Mouse (Mus musculus): Measurements from ENCODE around the gene 0610009B22Rik. TPM values are rescaled to one million over a fixed set of nuclear protein-coding genes. Genes with fewer than 3 reads are reported as not detected.

0610009B22Rik gene
- total and polyA plus RNA-seq, 2 experiments from 2014 or later: 32.5 to 78.7 TPM

DNA sequence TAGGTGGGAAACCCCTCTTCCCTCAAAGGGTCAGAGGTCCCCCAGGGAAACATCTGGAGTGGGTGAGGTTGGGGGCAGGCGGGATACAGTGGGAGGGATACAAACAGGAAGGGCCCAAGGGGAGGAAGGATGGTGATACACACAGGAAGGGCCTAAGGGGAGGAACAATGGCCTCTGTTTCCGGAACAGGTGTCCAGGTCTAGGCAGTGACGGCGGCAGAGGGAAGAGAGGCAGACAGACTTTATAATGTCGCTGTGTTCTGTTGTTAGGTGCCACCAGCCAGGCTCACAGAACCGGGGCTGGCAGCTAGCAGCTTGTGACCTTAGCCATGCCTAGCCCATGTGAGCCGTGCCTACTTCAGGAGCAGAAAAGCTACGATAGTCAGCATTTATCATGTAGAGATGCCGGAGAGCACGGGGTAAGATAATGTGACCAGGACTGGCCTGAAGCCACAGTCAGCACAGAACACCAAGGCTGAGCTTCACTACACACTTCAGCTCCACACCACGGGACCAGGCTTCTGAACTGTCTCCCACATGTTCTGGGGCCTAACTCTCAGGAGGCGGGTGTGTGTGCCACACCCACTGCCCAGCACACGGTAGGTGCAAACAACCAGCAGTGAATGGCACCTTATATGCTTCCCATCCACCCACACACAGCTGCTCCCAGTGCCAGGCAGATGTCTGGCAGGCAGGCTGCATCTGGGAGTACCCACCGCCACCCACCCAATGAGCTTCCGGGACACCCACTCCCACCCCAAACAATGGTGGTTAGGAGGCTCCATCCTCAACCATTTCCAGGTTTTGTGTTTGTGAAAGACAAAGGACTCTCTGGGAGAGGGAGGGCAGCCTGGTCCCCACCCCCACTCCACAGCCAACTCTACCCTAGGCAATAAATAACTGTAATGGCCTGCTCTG, 41.7 kb downstream of the 0610009B22Rik start:
- WGBS: 80% methylated on average over 15 of the region's 15 CpGs
- H3K27ac ChIP-seq (ENCODE audit: low read depth, low read length): no peak overlapping the region
- no peak overlapping the region for H3K4me2 ChIP-seq (ENCODE audit: low read depth)
- H3K9ac ChIP-seq: no peak overlapping the region
- no peaks in the 10 kb centered on the region for H3K27me3 ChIP-seq (ENCODE audit: insufficient read depth, low read length)
- H3K36me3 ChIP-seq (ENCODE audit: insufficient read depth): peaks cover 8% of the 10 kb centered on the region; the same call in 1 of the 2 replicates
- no peak overlapping the region for H3K4me3 ChIP-seq (ENCODE audit: low read depth, low read length)
- H3K9me3 ChIP-seq (ENCODE audit: low read length): no peaks in the 10 kb centered on the region
- no peak for TF ChIP-seq CTCF (IDR thresholded peaks at IDR 0.05; ENCODE audit: low read depth)
- no peaks in the 10 kb centered on the region for H3K4me1 ChIP-seq (ENCODE audit: insufficient read depth)
- ATAC-seq (no peak), DNase-seq (no peak)

DNA sequence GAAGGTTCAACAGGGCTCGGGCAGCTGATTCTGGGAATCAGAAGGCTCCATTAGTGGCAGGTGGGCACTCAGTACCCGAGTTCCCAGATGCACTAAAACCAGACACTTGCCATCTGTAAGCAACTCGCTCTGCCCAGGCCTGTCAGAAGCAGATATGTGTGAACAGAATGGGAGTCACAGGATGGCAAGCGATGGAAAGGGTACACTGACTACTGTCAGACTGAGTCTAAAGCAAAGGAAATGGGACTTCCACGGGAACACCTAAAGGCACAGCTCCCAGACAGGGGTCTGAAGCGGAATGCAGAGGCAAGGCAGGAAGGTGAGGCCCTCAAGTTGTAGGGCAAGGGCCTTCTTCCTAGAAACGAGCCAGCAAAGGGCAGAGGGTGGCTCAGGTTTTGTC, 42.4 kb downstream of the 0610009B22Rik start:
- no peak for TF ChIP-seq CTCF (IDR thresholded peaks at IDR 0.05; ENCODE audit: low read depth)
- 79% methylated on average over 7 of the region's 7 CpGs for WGBS
- H3K9ac ChIP-seq: no peak overlapping the region
- no peaks in the 10 kb centered on the region for H3K27me3 ChIP-seq (ENCODE audit: insufficient read depth, low read length)
- H3K36me3 ChIP-seq (ENCODE audit: insufficient read depth): peaks cover 8% of the 10 kb centered on the region; the same call in 1 of the 2 replicates
- H3K4me2 ChIP-seq (ENCODE audit: low read depth): no peak overlapping the region
- DNase-seq: no peak
- H3K4me3 ChIP-seq (ENCODE audit: low read depth, low read length): no peak overlapping the region
- ATAC-seq: no peak
- H3K4me1 ChIP-seq (ENCODE audit: insufficient read depth): no peaks in the 10 kb centered on the region
- H3K27ac ChIP-seq (ENCODE audit: low read depth, low read length): no peak overlapping the region
- no peaks in the 10 kb centered on the region for H3K9me3 ChIP-seq (ENCODE audit: low read length)

DNA sequence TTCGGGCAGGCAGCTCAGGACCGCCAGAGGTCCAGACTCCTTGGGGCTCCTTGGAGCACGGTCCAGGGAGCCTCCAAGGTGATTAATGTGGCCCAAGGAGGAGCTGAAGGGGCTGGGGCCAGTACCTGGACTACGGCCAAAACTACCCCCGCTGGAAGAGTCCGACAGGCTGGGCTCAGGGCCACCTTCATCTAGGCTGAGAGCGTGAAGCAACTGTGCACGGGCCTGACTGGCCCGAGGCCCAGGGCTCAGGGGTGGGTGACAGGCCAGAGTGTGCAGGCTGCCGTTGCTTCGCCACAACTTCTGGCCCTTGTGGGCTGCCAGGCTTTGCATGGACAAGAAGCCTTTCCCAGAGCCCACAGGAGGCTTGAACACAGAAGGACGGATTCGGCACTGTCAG, 43.4 kb downstream of the 0610009B22Rik start:
- H3K4me3 ChIP-seq (ENCODE audit: low read depth, low read length): no peak overlapping the region
- H3K9ac ChIP-seq: no peak overlapping the region
- no peaks in the 10 kb centered on the region for H3K27me3 ChIP-seq (ENCODE audit: insufficient read depth, low read length)
- peaks cover 8% of the 10 kb centered on the region; the same call in 1 of the 2 replicates for H3K36me3 ChIP-seq (ENCODE audit: insufficient read depth)
- no peaks in the 10 kb centered on the region for H3K9me3 ChIP-seq (ENCODE audit: low read length)
- H3K4me2 ChIP-seq (ENCODE audit: low read depth): no peak overlapping the region
- DNase-seq: no peak
- ATAC-seq: no peak
- no peaks in the 10 kb centered on the region for H3K4me1 ChIP-seq (ENCODE audit: insufficient read depth)
- 63% methylated on average over 13 of the region's 13 CpGs for WGBS
- no peak overlapping the region for H3K27ac ChIP-seq (ENCODE audit: low read depth, low read length)
- no peak for TF ChIP-seq CTCF (IDR thresholded peaks at IDR 0.05; ENCODE audit: low read depth)

DNA sequence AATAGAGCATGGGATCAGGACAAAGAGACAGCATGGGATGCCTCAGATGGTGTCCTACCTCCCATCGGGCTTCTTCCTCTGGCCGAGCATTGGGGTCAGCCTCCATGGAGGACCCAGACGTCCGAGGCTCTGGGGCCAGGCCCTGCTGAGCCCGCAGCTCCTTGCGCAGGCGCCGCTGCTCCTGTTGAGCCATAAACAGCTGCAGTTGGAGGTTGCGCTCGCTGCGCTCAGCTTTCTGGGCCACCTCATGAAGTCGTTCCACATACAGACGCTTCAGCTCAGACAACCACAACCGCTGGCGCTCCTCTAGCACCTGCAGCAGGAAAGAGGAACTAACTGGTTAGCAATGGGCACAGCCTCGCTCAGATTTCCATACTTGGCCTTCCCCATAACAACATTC, 44.5 kb downstream of the 0610009B22Rik start:
- no peak overlapping the region for H3K4me2 ChIP-seq (ENCODE audit: low read depth)
- H3K4me1 ChIP-seq (ENCODE audit: insufficient read depth): no peaks in the 10 kb centered on the region
- no peak overlapping the region for H3K4me3 ChIP-seq (ENCODE audit: low read depth, low read length)
- WGBS: 77% methylated on average over 16 of the region's 16 CpGs
- no peaks in the 10 kb centered on the region for H3K27me3 ChIP-seq (ENCODE audit: insufficient read depth, low read length)
- no peaks in the 10 kb centered on the region for H3K9me3 ChIP-seq (ENCODE audit: low read length)
- no peak for ATAC-seq
- DNase-seq: no peak
- peaks cover 8% of the 10 kb centered on the region; the same call in 1 of the 2 replicates for H3K36me3 ChIP-seq (ENCODE audit: insufficient read depth)
- H3K27ac ChIP-seq (ENCODE audit: low read depth, low read length): no peak overlapping the region
- TF ChIP-seq CTCF (IDR thresholded peaks at IDR 0.05; ENCODE audit: low read depth): no peak
- H3K9ac ChIP-seq: no peak overlapping the region

DNA sequence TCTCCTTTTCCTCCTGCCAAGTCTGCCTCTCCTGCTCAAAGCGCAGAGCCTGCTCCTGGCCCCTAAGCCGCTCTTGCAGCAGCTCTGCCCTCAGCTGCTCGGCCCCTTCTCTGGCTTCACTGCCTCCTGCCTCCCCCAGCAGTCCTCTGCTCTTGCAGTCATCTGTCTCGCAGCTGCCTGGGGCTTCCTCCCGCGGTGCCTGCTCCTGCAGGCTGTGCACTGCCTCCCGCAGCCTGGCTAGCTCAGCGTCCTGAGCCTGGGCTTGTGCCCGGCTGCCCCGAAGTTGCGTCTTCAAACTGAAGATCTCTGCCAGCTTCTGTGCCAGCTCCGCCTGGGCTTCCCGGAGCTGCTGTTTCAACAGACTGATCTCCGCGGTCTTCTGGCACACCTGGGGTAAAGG, 44.9 kb downstream of the 0610009B22Rik start:
- H3K4me3 ChIP-seq (ENCODE audit: low read depth, low read length): no peak overlapping the region
- no peak overlapping the region for H3K9ac ChIP-seq
- TF ChIP-seq CTCF (IDR thresholded peaks at IDR 0.05; ENCODE audit: low read depth): no peak
- no peaks in the 10 kb centered on the region for H3K4me1 ChIP-seq (ENCODE audit: insufficient read depth)
- no peak overlapping the region for H3K4me2 ChIP-seq (ENCODE audit: low read depth)
- no peaks in the 10 kb centered on the region for H3K27me3 ChIP-seq (ENCODE audit: insufficient read depth, low read length)
- DNase-seq (no peak), ATAC-seq (no peak)
- 60% methylated on average over 15 of the region's 15 CpGs for WGBS
- no peak overlapping the region for H3K27ac ChIP-seq (ENCODE audit: low read depth, low read length)
- H3K36me3 ChIP-seq (ENCODE audit: insufficient read depth): peaks cover 8% of the 10 kb centered on the region; the same call in 1 of the 2 replicates
- no peaks in the 10 kb centered on the region for H3K9me3 ChIP-seq (ENCODE audit: low read length)

DNA sequence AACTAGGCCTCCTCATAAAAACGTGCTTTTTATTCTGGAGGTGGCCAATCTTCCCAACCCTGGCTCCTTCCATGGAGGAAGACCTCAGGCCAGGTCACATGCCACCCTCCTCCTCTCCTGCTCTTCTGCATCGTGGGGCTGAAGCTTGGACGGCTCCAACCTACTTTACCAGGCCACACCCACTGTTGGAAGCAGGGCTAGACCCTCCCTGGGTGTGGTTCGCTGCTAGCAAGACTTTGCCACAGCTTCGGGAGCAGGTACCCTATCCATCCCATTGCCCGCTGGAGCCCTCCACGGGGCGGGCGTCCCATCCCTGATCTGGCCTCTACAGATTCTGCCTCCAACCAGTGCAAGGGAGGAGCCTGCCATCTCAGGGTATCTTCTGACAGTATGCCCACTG, 45.5 kb downstream of the 0610009B22Rik start:
- no peak for TF ChIP-seq CTCF (IDR thresholded peaks at IDR 0.05; ENCODE audit: low read depth)
- 82% methylated on average over 9 of the region's 9 CpGs for WGBS
- H3K4me2 ChIP-seq (ENCODE audit: low read depth): no peak overlapping the region

DNA sequence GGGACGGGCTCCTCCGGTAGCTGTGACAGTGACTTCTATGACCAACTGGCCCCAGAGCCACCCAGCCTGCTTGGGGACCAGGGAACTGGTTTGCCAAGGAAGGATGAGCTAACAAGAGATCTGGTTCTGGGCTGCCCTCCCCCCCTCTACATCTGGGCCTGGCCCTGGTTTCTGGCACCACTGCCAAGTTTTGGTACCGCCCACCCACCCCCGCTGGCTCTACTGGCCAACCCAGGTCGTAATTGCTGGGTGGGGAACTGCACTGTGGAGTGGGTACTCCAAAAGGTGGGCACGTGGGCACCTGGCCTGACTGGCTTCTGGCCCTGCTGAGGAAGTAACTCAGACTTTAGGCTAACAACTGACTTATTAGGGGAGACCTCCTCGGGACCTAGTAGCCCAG, 47.9 kb downstream of the 0610009B22Rik start:
- H3K4me3 ChIP-seq (ENCODE audit: low read depth, low read length): no peak overlapping the region
- no peak for TF ChIP-seq CTCF (IDR thresholded peaks at IDR 0.05; ENCODE audit: low read depth)
- DNase-seq (no peak), ATAC-seq (no peak)
- H3K4me2 ChIP-seq (ENCODE audit: low read depth): no peak overlapping the region
- no peak overlapping the region for H3K27ac ChIP-seq (ENCODE audit: low read depth, low read length)
- no peaks in the 10 kb centered on the region for H3K9me3 ChIP-seq (ENCODE audit: low read length)
- WGBS: 74% methylated on average over 7 of the region's 7 CpGs
- H3K9ac ChIP-seq: no peak overlapping the region
- no peaks in the 10 kb centered on the region for H3K27me3 ChIP-seq (ENCODE audit: insufficient read depth, low read length)
- H3K4me1 ChIP-seq (ENCODE audit: insufficient read depth): no peaks in the 10 kb centered on the region
- peaks cover 8% of the 10 kb centered on the region; the same call in 1 of the 2 replicates for H3K36me3 ChIP-seq (ENCODE audit: insufficient read depth)

More for the DNA sequence above, 45.5 kb downstream of the 0610009B22Rik start:
- Histone ChIP-seq H3K9me3 (ENCODE audit: low read length) (no peaks in the 10 kb centered on the region), H3K9ac (no peak overlapping the region), H3K36me3 (ENCODE audit: insufficient read depth) (peaks cover 8% of the 10 kb centered on the region; the same call in 1 of the 2 replicates), H3K4me1 (ENCODE audit: insufficient read depth) (no peaks in the 10 kb centered on the region), H3K27me3 (ENCODE audit: insufficient read depth, low read length) (no peaks in the 10 kb centered on the region), H3K27ac (ENCODE audit: low read depth, low read length) (no peak overlapping the region), H3K4me3 (ENCODE audit: low read depth, low read length) (no peak overlapping the region)
- ATAC-seq: no peak
- DNase-seq: no peak

Data from forebrain, postnatal 0 days (tissue).